Mouse (Mus musculus): Measurements from ENCODE around the gene BC030867. TPM values are rescaled to one million over a fixed set of nuclear protein-coding genes. Genes with fewer than 3 reads are reported as not detected.

BC030867 gene
- total RNA-seq, 2 experiments from 2014 or later, result 0.11 to 0.47 TPM

DNA sequence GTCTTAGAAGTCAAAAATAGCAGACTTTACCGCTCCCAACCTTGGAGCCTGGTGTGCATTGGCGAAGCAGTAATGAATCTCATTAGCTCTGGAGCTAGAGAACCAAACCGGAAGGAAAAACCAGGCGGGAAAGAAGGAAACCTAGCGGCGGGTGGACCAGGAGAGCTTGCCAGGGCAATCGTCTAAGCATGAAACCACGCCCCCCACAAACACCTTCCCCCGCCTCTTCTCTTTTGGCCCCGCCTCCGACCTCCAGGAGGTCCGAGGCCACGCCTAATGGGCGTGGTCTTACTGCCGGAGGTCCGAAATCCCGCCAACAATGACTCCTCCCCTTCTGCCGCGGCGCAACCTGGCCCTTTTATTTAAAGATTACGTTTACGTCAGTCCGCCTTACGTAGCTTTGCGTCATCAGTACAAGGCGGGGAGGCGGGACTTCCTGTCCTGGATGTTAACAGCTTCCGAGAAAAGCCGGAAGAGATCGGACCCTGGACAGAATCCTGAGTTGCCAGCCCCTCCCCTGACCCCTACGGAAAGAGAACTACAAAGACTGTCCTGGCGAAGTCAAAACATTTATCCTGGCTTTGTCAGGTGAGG, 35.9 kb downstream of the BC030867 start, which contains the start of gene Tmub2:
TSS of gene Tmub2 (plus strand) at position 431 of the 594 bp plus-strand sequence.
- intact Hi-C loops (cut with DNase I; ENCODE audit: low total_unique reads), result no loop called here
- DNase-seq, result peak; percentile 92

DNA sequence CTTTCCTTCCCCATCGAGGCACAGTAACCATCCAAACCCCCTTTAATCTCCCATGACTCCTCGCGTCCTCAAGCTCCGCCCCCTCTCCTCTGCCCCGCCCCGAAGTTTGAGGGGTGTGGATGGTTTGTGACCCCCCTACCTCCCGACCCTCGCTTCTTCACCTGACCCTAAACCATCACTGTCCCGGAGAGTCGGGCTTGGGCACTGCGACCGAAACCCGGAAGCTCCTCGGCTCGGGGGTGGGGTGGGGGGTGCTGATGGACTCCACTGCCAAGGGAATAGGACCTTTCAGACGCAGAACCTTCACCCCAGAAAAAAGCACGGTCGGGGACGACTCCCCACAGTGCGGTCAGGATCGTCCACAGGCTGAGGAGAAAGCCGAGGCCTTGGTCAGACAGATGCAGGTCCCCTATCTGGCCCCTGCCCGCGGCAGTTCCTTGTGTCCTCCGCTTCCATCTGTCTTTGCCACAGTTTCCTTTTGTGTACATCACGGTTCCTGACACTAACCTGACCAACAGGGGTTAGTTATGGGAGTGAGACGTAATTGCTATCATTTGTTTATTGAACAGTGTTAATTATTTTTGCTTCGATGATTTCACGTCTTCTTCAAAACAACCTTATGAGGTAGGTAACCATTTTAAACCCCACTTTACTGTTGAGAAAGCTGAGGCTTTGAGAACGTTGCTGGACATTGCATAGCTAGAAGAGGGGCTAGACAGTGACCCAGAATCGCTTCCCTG, 36.6 kb downstream of the BC030867 start:
- peak; percentile 65 for DNase-seq
- intact Hi-C loops (cut with DNase I; ENCODE audit: low total_unique reads), result no loop called here

DNA sequence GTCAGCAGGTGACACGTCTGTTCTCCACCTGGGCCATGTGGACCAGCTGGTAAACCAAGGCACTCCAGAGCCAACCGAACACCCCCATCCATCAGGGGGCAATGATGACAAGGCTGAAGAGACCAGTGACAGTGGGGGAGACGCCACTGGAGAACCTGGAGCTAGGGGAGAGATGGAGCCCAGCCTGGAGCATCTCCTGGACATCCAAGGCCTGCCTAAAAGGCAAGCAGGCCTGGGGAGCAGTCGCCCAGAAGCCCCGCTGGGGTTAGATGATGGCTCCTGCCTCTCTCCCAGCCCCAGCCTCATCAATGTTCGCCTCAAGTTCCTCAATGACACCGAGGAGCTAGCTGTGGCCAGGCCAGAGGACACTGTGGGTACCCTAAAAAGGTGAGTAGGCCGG, 38.8 kb downstream of the BC030867 start:
- intact Hi-C loops (cut with DNase I; ENCODE audit: low total_unique reads), result no loop called here
- no peak for DNase-seq

DNA sequence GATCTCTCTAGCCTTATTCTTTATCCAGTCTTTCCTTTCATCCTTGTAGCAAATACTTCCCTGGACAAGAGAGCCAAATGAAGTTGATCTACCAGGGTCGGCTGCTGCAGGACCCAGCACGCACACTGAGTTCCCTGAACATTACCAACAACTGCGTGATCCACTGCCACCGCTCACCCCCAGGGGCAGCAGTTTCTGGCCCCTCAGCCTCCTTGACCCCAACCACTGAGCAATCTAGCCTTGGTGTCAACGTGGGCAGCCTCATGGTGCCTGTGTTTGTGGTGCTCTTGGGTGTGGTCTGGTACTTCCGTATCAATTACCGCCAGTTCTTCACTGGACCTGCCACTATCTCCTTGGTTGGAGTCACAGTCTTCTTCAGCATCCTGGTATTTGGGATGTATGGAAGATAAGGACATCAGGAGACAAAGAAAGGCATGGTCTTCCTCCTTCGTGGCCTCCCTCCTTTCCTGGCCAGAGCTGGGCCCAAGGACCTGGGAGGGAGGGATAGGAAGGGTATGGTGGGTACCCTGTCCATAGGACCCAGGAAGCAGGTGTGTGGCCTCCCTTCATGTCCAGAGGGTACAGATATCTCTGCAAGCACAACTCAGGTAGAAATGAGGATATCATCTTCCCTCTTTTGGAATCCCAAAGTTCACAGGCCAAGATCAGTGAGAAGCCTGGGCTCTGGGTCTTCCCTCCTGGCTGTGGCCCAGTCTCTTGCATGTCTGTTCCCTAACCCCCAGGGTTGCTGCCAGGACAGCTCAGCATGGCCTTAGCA, 39.5 kb downstream of the BC030867 start:
- DNase-seq, result no peak

DNA sequence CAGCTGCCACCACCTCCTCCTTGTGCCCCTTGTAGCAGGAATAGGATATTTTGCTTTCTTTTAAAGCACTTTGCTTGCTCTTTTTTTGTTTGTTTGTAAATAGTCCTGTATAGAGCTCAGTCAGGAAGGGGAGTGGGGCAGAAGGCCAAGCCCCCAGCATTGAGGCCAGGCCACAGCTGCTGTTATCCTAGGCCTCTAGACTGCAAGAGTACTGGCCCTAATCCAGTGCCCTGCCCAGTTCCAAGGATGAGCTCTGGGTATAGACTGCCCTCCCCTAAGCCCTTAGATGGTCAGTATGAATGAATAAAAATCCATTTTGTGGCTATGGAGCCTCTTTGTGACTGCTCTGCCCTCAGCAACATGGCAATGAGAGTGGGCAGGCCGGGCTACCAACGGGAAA, 40.2 kb downstream of the BC030867 start:
- intact Hi-C loops (cut with DNase I; ENCODE audit: low total_unique reads), result no loop called here
- peak; percentile 56 for DNase-seq

More for the DNA sequence above, 39.5 kb downstream of the BC030867 start:
- intact Hi-C loops (cut with DNase I; ENCODE audit: low total_unique reads), result no loop called here

DNA sequence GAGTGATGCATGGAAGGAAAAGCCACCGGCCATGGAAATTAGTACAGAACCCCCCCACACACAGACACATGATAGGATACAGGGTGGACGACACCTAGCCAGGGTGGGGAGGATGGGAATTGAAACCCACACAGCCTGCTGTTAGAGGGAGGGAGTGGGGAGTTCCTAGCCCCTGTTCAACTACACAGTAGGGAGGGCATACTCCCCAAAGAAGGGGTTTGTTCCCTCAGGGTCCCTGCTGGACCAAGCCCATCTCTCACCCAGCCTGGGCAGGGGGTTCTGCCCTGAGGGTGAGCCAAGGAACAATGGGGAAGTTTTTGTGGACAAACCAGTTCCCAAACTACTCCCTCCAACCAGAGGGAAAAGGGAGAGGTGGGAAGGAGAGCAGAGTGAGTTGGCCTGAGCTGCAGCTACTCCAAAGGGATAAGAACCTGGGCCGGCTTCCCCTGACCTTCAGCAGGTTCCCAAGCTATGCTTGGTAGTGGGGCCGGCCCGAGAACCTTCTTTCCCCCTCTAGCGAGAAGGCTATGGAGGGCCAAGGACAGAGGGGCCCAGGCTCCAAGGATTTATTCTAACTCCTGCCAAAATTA, 40.9 kb downstream of the BC030867 start:
- DNase-seq, result no peak
- intact Hi-C loops (cut with DNase I; ENCODE audit: low total_unique reads), result no loop called here

DNA sequence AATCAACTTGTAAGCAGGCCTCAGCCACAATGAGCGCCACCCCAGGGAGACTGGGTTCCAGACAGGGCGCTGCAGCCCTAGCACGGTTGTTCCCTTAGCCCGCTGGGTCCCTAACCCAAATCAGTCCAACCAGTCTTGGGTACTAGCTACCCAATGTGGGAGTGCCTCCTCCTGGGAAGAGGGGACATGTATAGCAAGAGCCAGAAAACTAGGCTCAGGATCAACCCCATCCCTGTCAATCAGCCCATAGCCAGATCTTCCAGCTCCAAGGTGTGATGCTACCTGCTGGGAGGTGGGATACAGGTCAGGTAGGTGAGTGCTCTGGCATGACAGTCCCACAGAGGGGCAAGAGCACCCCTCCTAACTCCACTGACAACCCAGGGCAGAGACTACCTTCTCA, 41.5 kb downstream of the BC030867 start:
- intact Hi-C loops (cut with DNase I; ENCODE audit: low total_unique reads), result no loop called here

DNA sequence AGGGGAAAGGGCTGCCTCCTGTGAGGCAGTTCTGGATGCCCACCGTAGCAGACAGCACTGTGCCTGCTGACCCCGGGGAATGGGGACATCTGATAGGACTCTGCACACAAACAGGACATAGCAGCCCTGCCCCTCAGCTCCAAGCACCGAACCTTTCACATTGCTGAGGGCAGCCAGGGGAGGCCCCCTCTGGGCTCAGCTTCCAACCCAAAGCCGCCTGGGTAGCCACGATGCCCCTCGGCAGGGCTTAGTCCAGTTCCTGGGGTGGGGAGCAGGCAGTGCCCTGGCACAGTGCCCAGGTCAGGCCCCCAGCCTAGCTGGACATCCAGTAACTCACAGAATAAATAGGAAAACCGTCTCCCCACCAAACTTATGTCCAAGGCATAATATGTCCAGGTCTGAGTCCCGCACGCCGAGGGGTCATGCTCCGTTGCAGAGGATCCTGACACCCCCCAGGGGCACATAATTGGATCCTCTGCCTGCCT, 42.4 kb downstream of the BC030867 start:
- no peak for DNase-seq
- intact Hi-C loops (cut with DNase I; ENCODE audit: low total_unique reads), result no loop called here

More for the DNA sequence above, 41.5 kb downstream of the BC030867 start:
- no peak for DNase-seq

DNA sequence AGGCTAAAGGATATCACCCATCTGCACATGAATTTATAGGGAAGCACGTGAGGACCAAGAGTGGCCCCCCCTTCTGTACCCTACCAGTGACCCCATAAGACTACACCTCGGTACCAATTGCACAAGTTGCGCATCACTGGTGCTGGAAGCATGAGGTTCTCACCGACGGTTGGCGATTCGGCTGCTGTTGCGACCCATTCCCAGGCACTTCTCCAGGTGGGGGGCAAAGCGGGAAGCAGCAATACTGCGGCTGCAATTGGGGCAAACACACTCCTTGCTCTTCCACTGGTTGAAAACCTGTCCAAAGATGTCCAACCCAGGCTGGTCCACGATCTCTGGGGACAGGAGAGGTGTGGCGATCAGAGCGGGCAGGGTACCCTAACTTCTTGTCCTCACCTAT, 45.3 kb downstream of the BC030867 start:
- intact Hi-C loops (cut with DNase I; ENCODE audit: low total_unique reads), result no loop called here
- no peak for DNase-seq

DNA sequence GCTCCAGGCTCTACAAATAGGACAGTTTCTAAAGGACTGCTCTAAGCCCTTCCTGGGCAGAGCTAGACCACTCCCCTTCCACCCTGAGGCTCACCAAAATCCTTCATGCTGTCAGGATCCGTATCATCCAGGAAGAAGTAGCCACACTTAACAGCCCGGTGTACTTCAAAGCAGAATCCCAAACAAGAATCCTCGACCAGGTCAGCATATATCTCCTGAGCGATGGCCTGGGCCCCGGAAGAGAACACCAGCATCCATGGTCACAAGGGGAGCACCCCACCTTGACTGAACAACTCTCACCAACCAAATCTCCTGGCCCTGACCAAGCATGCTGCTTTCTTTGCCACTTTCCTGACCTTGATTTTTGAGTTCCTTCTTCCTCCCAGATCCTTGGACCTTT, 45.7 kb downstream of the BC030867 start:
- DNase-seq, result no peak
- intact Hi-C loops (cut with DNase I; ENCODE audit: low total_unique reads), result no loop called here

DNA sequence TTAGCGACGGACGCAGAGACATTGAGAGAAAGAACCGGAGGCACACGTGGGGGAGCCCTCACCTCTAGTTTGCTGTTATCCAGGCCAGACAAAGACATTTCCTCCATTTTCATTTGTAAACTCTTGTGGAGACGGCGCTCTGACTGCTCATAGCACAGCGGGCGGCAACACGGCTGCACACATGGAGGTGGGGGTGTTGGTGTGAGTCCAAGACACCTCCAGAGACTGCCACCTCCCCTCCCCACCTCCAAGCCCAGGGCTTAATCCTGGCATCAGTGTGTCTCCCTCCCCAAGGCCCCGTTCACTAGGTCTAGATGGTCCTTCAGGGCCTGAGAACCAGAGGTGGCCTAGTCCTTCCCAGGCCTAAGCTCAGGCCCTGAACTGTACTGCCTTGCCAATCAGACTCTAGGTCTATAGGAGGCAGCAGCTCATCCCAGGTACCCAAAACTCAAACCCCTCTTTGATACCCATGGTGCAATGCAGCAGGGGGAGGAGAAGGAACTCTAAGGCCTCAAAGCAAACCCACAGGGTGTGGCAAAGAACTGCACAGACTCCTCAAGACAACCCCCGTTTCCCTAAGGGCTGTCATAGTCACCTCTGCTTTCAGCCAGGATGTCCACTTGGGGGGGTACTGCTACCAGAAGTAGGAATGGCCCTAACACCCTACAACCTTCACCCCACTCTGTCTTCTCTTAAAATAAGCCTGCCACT, 46.4 kb downstream of the BC030867 start:
- intact Hi-C loops (cut with DNase I; ENCODE audit: low total_unique reads), result no loop called here
- no peak for DNase-seq

DNA sequence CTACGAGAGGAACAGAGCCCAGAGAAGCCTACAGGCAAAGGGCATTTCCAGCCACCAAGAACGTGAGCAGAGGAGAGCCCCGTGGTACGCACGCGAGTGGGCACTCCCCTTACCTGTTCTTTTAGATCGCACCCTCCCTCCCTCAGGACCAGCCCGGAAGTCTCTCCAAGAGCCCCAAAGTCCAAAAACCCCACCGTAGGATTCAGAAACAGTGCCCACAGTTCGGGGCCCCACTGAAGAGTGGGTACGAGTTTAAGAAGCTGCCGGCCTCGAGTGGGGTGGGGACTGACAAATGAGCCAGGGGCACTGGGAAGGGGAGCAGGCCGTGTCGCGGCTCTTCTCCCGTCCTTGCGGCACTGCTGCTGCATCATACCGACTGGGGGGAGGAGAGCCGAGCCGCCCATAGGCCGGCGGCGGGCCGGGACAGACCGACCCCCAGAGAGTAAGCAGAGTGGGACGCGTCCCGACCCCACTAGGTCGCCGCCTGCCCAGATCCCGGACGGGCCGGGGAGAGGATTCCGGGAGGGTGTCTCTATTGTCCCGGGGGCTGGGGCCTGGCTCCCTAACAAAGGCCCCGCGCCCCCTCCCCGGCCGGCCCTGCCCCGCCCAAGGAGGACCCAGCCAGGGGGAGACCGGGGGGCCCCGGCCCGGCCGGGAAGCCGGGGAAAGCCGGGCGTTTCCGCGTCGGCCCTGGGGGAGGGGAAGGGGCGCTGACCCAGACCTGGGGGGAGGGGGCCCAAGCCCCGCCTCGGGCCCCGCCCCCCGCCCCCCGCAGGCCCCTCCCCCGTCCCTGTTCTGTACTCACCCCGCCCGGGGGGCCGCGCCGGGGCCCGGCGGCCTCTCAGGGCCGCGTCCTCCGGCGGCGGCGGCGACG, 47.2 kb downstream of the BC030867 start:
- intact Hi-C loops (cut with DNase I; ENCODE audit: low total_unique reads), result no loop called here
- DNase-seq, result peak; percentile 61

DNA sequence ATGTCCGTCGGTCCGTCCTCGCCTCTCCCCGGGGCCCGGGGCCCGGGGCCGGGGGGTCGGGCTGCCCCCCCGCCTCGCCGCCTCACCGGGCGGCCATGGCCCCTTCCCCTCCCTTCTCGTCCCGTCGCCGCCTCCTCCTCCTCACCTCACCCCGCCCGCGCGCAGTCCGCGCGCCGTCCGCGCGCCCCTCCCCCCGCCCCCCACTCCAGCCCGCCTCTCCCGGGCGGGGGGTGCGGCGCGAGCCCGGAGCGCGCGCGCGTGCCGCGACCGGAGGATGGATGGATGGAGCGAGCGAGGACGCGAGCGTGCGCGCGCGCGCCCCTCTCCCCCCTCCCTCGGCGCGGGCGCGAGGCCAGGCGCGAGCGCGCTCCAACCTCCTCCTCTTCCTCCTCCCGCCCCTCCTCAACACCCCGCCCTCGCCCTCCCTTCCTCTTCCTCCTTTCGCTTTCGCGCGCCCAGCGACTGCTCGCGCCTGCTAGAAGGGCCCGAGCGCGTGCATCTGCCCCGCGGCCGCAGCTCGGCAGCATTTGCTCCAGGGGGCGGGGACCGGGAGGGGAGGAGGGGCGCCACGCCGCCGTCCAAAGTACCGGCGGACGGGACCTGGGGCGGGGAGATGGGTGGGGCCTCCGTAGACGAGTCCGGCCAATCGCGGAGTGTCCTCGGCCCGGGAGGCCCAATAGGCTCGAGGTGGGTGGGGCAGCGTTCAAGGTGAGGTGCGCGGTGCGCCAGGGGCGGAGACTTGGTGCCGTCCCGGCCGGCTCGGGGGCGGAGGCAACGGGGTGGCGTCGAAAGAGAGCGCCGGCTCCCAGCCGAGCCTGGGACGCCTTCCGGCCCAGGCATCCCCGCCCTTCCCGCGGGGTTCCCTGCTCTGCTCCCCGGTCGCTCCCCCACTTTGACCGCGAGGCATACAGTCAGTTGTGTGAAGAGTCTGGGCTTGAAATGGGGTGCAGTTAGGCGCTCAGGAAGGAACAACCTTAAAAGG, 48.1 kb downstream of the BC030867 start, which contains the start of gene Atxn7l3:
TSS of gene Atxn7l3 (minus strand) at position 141 of the 982 bp plus-strand sequence.
- intact Hi-C loops (cut with DNase I; ENCODE audit: low total_unique reads), result no loop called here

DNA sequence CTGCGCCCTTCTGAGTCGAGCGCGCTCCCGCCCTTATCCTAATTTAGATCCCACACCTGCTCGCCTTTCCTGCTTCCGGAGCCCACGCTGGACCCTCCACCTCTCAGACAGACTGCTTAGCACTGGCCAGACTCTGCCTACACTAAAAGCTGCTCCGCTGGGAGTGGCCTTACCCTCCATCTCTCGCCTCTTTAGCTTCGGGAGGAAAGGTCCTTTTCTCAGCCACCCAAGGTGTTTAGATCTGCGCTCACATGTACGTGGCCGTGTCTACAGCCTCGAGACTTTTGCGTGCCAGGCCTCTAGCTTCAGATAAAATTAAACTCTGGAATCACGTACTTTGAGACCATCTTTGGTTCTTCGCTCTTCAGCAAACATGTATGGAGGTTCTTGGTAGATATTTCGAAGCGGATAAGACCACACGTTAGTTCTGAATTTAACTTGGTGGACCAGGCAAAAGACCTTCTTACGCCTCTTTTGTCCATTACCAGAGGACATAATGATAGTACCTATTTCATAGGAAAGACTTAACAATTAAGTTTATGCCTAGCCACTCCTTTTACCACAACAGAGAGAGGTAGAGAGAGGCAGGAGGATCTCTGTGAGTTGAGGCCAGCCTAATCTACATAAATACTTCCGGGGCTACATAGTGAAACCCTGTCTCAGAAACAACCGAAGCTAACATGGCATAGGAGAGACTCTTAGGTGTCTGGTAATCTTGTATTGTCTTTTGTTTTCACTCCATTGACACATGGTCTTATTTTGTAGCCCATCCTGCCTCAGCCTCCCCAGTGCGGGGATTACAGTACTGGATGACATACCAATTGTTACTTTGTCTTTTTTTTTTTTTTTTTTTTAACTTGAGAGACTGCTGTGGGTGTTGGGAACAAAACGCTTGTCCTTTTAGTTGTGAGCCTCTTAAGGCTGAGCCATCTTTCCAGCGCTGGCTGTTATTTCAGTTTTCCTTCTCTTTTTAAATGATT, 49.2 kb downstream of the BC030867 start:
- intact Hi-C loops (cut with DNase I; ENCODE audit: low total_unique reads), result no loop called here
- no peak for DNase-seq

More for the DNA sequence above, 48.1 kb downstream of the BC030867 start, which contains the start of gene Atxn7l3:
- peak; percentile 99 for DNase-seq

DNA sequence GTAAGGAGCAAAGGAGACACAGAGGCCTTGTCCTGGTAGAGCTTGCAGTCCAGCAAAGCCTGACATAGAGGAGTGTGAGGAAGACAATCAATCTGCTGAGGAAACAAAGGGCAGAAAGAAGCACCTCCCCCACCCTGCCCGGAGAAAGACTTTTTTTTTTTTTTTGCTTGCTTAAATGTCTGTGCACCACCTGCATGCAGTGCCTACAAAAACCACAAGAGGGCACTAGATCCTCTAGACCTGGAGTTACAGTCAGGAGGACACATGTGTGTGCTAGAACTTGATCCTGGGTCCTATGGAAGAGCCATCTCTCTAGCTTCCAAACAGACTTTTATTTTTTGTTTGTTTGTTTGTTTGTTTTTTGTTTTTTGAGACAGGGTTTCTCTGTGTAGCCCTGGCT, 51.2 kb downstream of the BC030867 start:
- intact Hi-C loops (cut with DNase I; ENCODE audit: low total_unique reads), result no loop called here
- no peak for DNase-seq

DNA sequence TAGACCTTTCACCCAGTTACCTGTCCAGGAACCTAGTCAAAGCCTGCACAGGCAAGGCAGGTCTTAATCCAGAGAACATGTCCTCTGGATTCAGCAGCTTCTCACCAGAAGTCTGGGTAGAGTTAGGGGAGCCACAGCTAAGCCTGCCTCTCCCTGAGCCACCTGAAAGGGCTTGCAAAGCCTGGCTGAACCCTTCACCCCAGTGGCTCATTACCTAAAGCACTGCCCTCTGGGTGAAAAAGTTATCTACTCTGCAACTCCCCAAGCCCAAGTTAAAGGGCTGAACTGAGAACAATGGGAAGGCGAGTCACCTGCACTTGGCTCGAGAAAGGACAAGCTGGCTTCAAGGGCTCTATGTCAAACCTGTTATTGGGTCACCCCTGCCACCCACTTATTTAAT, 55.5 kb downstream of the BC030867 start:
- intact Hi-C loops (cut with DNase I; ENCODE audit: low total_unique reads), result no loop called here
- DNase-seq, result no peak
